Mouse (Mus musculus) hindbrain, embryonic 11.5 days (tissue): ENCODE measurements around the gene Ppp1r10. TPM values are rescaled to one million over a fixed set of nuclear protein-coding genes. Genes with fewer than 3 reads are reported as not detected.

Source experiments
- ATAC-seq: fragments of 200-750 bp; cut with Nextera tagmentation; 2 replicates; pipeline ENCODE4 v1.8.0; 2017; ENCODE audit warnings: mild to moderate bottlenecking, moderate TSS enrichment, moderate library complexity; ENCODE audit not compliant: low FRiP score
- DNase-seq: peaks from one replicate; pipeline ENCODE4 v3.0.0-alpha.2; 2015; ENCODE audit warnings: low spot score
- H3K27ac ChIP-seq: fragments of 300-500 bp; sonication (generic); 2 replicates; pipeline ENCODE4 v1.5.1; 2014; ENCODE audit warnings: mild to moderate bottlenecking, low read depth, low read length
- H3K27me3 ChIP-seq: fragments of 300-500 bp; sonication (generic); 2 replicates; pipeline ENCODE4 v1.6.1; 2014; ENCODE audit warnings: mild to moderate bottlenecking, low read length, moderate library complexity, mixed read lengths; ENCODE audit not compliant: control insufficient read depth, insufficient read depth
- H3K36me3 ChIP-seq: fragments of 300-500 bp; sonication (generic); 2 replicates; pipeline ENCODE4 v1.6.1; 2014; ENCODE audit warnings: mild to moderate bottlenecking, low read length, moderate library complexity, mixed read lengths; ENCODE audit not compliant: control insufficient read depth, insufficient read depth
- H3K4me1 ChIP-seq: fragments of 300-500 bp; sonication (generic); replicated peaks from 2 replicates; pipeline ENCODE4 v1.6.1; 2014; ENCODE audit warnings: low read length, mixed read lengths; ENCODE audit not compliant: control insufficient read depth, insufficient read depth
- H3K4me2 ChIP-seq: fragments of 300-500 bp; sonication (generic); replicated peaks from 2 replicates; pipeline ENCODE4 v1.6.1; 2014; ENCODE audit warnings: mild to moderate bottlenecking, low read depth, low read length
- H3K4me3 ChIP-seq: fragments of 300-500 bp; sonication (generic); 2 replicates; pipeline ENCODE4 v1.5.1; 2014; ENCODE audit warnings: low read depth, low read length
- H3K9ac ChIP-seq: fragments of 300-500 bp; sonication (generic); 2 replicates; pipeline ENCODE4 v1.6.1; 2014; ENCODE audit warnings: low read depth, low read length
- H3K9me3 ChIP-seq: fragments of 300-500 bp; sonication (generic); 2 replicates; pipeline ENCODE4 v1.6.1; 2016; ENCODE audit warnings: low read length; ENCODE audit not compliant: control insufficient read depth
- WGBS: fragments of 180-500 bp; shearing (Covaris S2); extraction: QIAGEN DNeasy Blood & Tissue Kit; methylation state at CpG from one replicate; pipeline ENCODE4 v1.1.7; 2014; 5-methylcytosine and 5-hydroxymethylcytosine counted together
- polyA plus RNA-seq: library from polyadenylated mRNA; unstranded; fragments of >200 nt; fragmentation: Nextera tagmentation; extraction: Ambion mirVana; gene quantifications from 2 replicates; pipeline ENCODE4 v1.2.1, GENCODE M21; 2014

Gene Ppp1r10
- polyA plus RNA-seq, 1 experiment from 2014 or later: 49.8 TPM

- no peaks in the 10 kb centered on the region for H3K27me3 ChIP-seq
- H3K4me1 ChIP-seq: 0 out of 2 replicates have a peak, but pooled peaks cover 3% of the 10 kb centered on the region
- DNase-seq: peak; percentile 91
- no peak overlapping the region for H3K4me3 ChIP-seq
- WGBS: 32% methylated on average over 21 of the region's 21 CpGs
- no peak overlapping the region for H3K27ac ChIP-seq
- H3K9ac ChIP-seq: no peak overlapping the region
- peak; percentile 49; the same call in 1 of the 2 replicates for ATAC-seq
- peaks cover 5% of the 10 kb centered on the region; the same call in 1 of the 2 replicates for H3K9me3 ChIP-seq
- no peak overlapping the region for H3K4me2 ChIP-seq
- peaks cover 5% of the 10 kb centered on the region for H3K36me3 ChIP-seq
These were observed 42.3 kb upstream of the Ppp1r10 start for GRCm38 (mm10) chr17:35873774-35874519.

GRCm38 (mm10) chr17:35874721-35875120 is 41.5 kb upstream of the Ppp1r10 start:
- no peak for DNase-seq
- H3K36me3 ChIP-seq: peaks cover 5% of the 10 kb centered on the region
- no peak overlapping the region for H3K27ac ChIP-seq
- no peak for ATAC-seq
- H3K4me3 ChIP-seq: no peak overlapping the region
- WGBS: 92% methylated on average over 6 of the region's 6 CpGs
- 0 out of 2 replicates have a peak, but pooled peaks cover 3% of the 10 kb centered on the region for H3K4me1 ChIP-seq
- H3K4me2 ChIP-seq: no peak overlapping the region
- no peaks in the 10 kb centered on the region for H3K27me3 ChIP-seq
- no peak overlapping the region for H3K9ac ChIP-seq
- H3K9me3 ChIP-seq: peaks cover 5% of the 10 kb centered on the region; the same call in 1 of the 2 replicates

GRCm38 (mm10) chr17:35879245-35880057 is 36.8 kb upstream of the Ppp1r10 start, which contains the start of gene Dhx16:
Gene Dhx16, plus strand, starts transcription at chr17:35879819.
- Histone ChIP-seq H3K9me3 (no peaks in the 10 kb centered on the region), H3K4me1 (peaks cover 3% of the 10 kb centered on the region; the same call in 1 of the 2 replicates), H3K27me3 (no peaks in the 10 kb centered on the region), H3K36me3 (0 out of 2 replicates have a peak, but pooled peaks cover 3% of the 10 kb centered on the region), H3K9ac (peak within 1 kb of the TSS; percentile 87), H3K27ac (peak within 1 kb of the TSS; percentile 65; the same call in 1 of the 2 replicates), H3K4me3 (peak within 1 kb of the TSS; percentile 95), H3K4me2 (peak within 1 kb of the TSS; percentile 77)
- peak; percentile 93 for ATAC-seq
- peak; percentile 99 for DNase-seq
- 5% methylated on average over 66 of the region's 66 CpGs for WGBS

GRCm38 (mm10) chr17:35882924-35883323 is 33.3 kb upstream of the Ppp1r10 start:
- Histone ChIP-seq H3K36me3 (peaks cover 10% of the 10 kb centered on the region; the same call in 1 of the 2 replicates), H3K27ac (no peak overlapping the region), H3K4me1 (peaks cover 3% of the 10 kb centered on the region; the same call in 1 of the 2 replicates), H3K9me3 (no peaks in the 10 kb centered on the region), H3K9ac (no peak overlapping the region), H3K4me3 (no peak overlapping the region), H3K27me3 (no peaks in the 10 kb centered on the region), H3K4me2 (no peak overlapping the region)
- no peak for ATAC-seq
- DNase-seq: no peak
- 93% methylated on average over 17 of the region's 17 CpGs for WGBS

GRCm38 (mm10) chr17:35883777-35884176 is 32.5 kb upstream of the Ppp1r10 start:
- peaks cover 13% of the 10 kb centered on the region; the same call in 1 of the 2 replicates for H3K36me3 ChIP-seq
- no peak for DNase-seq

GRCm38 (mm10) chr17:35887725-35888124 is 28.5 kb upstream of the Ppp1r10 start:
- Histone ChIP-seq H3K27ac (no peak overlapping the region), H3K27me3 (no peaks in the 10 kb centered on the region), H3K4me3 (no peak overlapping the region), H3K36me3 (peaks cover 12% of the 10 kb centered on the region; the same call in 1 of the 2 replicates), H3K9ac (no peak overlapping the region), H3K4me2 (no peak overlapping the region), H3K4me1 (no peaks in the 10 kb centered on the region), H3K9me3 (no peaks in the 10 kb centered on the region)
- WGBS: 94% methylated on average over 10 of the region's 17 CpGs
- DNase-seq: no peak
- no peak for ATAC-seq

More at GRCm38 (mm10) chr17:35883777-35884176, 32.5 kb upstream of the Ppp1r10 start:
- Histone ChIP-seq H3K27me3 (no peaks in the 10 kb centered on the region), H3K4me2 (no peak overlapping the region), H3K4me1 (peaks cover 3% of the 10 kb centered on the region; the same call in 1 of the 2 replicates), H3K27ac (no peak overlapping the region), H3K9ac (no peak overlapping the region), H3K4me3 (no peak overlapping the region), H3K9me3 (no peaks in the 10 kb centered on the region)
- no peak for ATAC-seq
- 92% methylated on average over 14 of the region's 14 CpGs for WGBS

- H3K9ac ChIP-seq: peak within 1 kb of the TSS; percentile 84
- ATAC-seq (peak; percentile 95), DNase-seq (peak; percentile 98)
- H3K9me3 ChIP-seq: no peaks in the 10 kb centered on the region
- H3K27ac ChIP-seq: peak within 1 kb of the TSS; percentile 94
- WGBS: under 1% methylated on average over 57 of the region's 86 CpGs
- H3K4me3 ChIP-seq: peak within 1 kb of the TSS; percentile 78
- no peaks in the 10 kb centered on the region for H3K27me3 ChIP-seq
- H3K4me2 ChIP-seq: peak within 1 kb of the TSS; percentile 99
- no peaks in the 10 kb centered on the region; the same call in 1 of the 2 replicates for H3K36me3 ChIP-seq
- H3K4me1 ChIP-seq: peaks cover 3% of the 10 kb centered on the region; the same call in 1 of the 2 replicates
These were observed 19.2 kb upstream of the Ppp1r10 start, which contains the start of gene 2310061I04Rik for GRCm38 (mm10) chr17:35896781-35897643. Gene 2310061I04Rik, minus strand, starts transcription at chr17:35897431.
